Mouse (Mus musculus): ENCODE results near the gene Ric1.

DNA sequence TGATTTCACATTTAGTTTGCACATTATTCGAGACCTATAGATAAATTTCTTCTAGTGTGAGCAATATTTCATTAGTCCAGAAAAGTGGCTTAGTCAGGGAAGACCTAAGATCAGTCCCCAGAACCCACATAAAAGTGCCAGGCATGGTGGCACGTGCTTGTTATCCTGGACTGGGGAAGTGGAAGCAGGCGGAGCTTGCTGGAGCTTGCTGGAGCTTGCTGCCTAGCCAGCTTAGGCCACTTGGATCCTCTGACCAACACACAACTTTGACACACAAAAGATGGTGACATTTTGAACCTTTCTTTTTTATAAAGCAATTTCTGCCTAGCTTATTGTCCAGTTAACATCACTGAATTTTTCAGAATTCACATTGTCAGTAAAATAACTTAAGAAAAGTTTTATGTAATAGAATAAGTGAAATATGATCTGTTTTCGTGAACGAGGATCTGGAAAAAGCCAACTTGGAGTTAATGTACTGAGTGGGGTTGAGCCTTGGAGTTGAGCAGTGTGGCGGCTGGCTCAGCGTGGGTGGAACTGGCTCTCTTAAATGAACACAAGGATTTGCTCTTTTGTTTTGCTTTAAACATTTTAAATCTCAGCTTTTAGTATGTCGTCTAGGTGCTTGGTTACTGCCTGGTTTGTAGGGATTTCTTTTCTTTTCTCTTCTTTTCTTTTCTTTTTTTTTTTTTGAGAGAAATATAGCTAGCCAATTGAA is 20.3 kb downstream of the Ric1 start:
- no peak for TF ChIP-seq POLR2A (IDR thresholded peaks at IDR 0.05; ENCODE audit: low read depth, low read length)
- TF ChIP-seq CTCF (IDR thresholded peaks at IDR 0.05; ENCODE audit: extremely low read depth, insufficient read length, insufficient replicate concordance, low read depth, low read length): no peak

Data from small intestine, adult 2 months (tissue).